Mouse (Mus musculus) cerebellum, adult 8-10 months (tissue): ENCODE measurements around the gene Irf2.

Experiments
- DNase-seq: peaks from one replicate; pipeline ENCODE4 v3.0.0; 2022

The Irf2 gene

DNA sequence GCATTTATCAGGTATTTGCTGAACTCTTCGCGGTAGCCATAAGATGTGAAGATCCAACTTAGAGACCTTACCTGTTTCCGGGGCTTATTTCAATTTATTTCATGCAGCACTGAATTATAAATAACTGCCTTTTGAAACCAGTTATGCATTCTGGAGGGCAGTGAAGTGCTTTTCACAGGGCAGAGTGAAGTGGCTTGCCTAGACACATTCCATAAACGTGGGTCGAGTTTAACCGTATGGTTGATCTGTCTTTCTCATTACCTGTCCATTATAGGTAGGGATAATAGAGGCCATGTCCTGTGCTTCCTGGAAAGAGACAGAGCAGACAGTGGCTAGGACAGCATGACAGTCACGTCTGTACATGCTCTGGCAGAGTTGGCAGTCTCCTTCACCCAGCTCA lies 20.0 kb downstream of the Irf2 start:
- no peak for DNase-seq

- no peak for DNase-seq
These were observed 21.2 kb downstream of the Irf2 start for GRCm38 (mm10) chr8:46760701-46761100.

DNA sequence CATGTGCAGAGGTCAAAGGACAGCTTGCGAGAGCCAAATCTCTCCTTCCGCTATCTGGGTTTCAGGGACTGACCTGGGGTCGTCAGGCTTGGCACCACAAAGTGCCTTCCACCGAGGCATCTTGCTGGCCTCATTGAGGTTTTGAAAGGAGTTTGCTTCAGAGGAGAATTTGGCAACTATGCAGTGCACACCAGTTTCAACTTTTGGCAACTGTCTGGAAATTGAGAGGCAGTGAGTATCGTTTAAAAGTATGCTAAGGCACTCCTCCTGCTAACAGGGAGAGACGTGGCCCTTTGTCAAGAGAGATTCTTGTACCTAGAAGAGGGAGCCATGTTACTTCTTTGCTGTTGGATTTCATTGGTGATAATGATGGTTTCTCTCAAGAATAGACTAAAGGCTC lies 21.9 kb downstream of the Irf2 start:
- no peak for DNase-seq

- no peak for DNase-seq
These were observed 30.1 kb downstream of the Irf2 start for GRCm38 (mm10) chr8:46769408-46770180.

DNA sequence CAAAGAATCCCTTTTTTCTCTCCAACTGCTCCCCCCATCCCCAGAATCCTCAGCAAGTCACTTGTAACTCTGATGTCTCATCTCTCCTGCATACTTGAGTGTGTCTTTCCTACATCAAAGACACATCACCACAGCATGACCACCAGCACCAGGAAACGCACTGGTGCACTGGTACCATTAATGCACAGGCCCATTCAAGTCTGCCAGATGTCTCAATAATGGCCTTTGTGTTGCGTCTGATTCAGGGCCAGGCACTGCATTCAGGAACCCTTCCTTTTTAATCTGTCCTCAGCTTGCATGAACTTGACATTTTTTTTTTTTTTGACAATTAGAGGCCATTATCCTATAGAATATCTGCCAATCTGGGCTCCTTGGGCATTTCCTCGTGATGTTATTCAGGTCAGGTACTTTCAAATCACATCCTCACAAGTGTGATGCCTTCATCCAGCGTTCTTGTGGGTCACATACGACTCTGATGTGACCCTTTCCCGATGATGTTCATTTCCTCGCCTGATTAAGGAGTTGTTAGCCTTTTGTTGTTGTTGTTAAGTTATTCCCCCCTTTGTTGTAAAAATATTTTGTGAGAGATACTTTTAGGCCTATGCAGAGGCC lies 31.5 kb downstream of the Irf2 start:
- DNase-seq, result no peak

DNA sequence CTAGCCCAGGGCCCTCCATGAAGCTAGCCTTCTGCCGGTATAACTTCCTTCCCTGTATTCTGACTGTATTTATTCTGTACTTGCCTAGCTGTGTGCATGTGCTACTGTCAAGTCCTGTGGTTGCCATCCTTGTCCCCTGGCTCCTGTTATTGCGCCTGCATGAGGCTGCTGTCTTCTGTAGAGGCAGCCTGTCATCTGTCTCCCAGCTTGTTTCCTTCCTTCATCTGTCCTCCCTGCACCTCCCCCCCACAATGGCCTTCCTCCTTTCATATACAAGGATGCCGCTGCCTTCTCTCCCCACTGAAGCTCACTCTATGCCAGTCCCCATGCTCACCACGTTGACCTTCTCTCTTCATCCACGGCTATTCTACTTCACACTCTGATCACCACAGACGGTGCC lies 33.3 kb downstream of the Irf2 start:
- DNase-seq, result no peak

DNA sequence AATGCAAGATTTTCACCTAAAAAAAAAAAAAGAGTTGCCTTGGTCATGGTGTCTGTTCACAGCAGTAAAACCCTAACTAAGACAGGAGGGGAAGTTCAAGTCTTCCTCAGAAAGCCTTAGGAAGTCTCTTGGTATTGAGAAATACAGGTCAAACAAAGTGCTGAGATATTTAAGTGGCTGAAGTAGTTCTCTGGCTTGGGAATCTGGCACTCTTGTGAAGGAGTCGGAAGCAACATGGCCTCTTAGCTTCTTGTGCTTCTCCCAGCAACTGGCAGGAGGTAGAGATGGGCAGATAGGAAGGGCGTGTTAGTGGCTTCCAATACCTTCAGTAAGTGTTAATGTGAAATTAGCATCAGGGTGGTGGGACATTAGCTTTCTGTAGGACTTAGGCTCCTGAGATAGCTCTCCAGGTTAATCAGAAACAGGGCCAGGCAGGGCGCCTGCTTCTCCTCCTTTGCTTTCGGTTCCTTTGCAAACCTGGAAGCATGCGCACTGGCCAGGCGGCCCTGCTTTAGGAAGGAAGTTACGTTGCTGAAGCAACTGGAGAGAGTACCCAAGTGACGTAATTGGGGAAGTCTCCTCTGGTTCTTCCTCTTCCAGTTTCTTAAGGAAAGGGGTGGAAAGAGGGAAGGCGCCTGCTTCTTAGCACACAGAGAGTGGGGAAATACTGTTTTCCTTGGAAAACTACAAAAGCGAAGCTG lies 38.4 kb downstream of the Irf2 start:
- no peak for DNase-seq

- no peak for DNase-seq
These were observed 41.6 kb downstream of the Irf2 start for GRCm38 (mm10) chr8:46781067-46781657.

GRCm38 (mm10) chr8:46782254-46782653 lies 42.7 kb downstream of the Irf2 start:
- DNase-seq, result no peak

DNA sequence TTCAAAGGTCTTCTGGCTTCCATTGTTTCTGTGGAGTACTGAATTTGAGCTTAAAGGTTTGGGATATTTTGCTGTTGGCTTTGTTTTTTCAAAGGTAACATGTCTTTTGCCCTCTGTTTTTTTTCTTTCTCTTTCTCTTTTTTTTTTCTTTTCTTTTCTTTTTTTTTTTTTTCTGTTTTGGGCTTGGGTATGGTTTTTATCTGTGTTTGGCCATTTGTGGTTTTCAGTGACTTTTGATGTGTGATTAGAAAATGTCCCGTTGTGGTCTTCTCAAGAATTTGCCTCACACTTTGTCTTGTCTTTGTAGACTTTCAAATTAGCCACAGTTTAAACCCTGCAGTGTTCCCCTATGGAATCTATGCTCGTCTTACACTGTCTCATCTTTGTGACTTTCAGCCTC lies 45.5 kb downstream of the Irf2 start:
- DNase-seq, result no peak

DNA sequence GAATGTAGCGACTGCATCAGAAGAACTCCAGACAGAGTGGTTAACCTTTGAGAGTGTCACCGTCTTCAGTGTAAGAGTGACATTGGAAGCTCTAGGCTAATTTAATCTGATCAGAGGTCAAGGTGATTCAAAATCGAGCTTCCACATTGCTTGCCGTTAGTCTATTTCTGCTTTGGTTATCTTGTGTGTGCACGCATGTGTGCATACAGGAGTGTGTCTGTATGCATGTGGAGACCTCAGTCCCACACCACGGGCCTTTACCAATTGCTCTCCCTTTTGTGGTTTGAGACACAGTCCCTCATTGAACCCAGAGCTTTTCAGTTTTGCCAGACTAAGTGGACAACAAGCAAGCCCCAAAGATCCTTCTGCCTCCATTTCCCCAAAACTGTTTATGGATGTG lies 46.4 kb downstream of the Irf2 start:
- DNase-seq, result no peak

DNA sequence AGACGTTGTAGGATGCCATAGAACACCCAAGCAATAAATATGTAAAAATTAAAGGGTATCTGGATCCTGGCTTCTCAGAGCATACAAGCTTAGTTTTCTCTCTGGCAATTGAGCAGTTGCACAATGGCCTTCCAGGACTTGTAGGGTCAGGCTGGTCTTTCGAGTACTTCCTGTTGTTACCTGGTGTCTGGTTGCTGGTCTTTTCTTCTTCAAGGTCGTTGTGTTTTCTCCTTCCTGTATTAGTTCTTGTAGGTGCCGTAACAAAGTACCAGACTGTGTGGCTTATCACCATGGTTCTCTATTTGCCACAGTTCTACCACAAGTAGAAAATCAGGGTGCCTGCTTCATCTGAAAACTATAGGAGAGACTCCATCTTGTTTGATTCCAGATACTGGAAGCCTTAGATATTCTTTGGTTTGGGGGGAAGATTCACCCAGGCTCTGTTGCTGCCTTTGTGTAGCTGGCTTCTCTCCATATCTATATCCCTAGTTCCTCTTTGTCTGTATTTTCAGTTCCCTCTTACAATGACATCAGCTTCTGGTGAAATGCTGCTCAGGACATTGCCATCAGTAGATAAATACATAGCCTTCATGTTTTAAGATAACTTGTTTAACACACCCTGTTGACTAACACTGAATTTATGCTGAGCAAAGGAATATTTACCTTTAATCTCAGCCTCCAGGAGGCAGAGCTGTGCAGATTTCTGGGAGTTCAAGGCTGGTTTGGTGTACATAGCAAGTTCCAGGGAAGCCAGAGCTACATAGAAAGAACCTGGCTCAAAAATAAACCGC lies 49.8 kb downstream of the Irf2 start:
- no peak for DNase-seq

DNA sequence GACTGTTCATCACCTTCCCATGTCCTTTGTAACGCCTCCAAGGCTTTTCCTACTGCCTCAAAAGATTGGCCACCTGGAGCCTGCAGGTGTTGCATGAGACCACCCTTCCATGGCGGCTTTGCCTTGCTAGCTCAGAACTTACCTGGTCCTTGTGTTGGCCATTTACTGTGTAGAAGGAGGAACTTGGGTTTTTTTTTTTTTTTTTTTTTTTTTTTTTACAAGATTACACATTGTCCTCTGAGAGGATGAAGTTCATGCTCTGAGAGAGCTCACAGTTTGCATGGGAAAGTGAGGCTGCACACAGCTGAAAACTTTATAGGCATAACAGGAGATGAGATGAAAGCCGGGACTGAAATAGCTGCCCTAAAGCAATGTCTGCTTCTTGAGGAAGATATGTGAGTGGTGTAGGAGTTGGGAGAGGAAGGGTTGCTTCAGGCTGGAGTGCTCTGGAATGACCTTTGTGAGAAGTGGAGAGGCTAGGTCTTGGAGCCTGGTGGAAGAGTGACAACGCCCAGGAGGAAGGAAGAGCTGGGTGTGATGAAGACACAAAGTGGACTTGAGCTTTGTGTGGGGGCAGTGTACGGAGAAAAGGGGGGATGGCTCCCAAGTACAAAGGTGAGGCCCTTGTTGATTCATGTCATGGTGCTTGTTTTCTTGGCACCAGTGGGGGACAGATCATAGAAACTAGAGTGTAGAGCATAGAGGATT lies 52.3 kb downstream of the Irf2 start:
- no peak for DNase-seq

DNA sequence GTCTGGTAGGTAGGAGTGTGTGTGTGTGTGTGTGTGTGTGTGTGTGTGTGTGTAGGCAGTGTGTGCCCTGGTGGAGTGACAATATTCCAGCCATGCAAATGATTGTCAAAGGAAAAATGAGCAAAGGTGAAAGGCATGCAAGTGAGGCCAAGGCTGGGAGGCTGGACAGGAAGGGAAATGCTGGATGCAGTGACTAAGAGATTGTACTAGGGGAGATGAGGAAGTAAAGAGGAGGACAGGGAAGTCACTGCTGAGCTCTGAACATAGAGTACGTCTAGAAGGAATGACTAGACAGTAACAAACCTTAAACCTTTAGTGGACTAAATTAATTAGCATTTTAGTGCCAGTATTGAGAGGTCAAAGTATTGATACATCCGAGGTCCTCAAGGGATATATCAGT lies 53.1 kb downstream of the Irf2 start:
- DNase-seq, result no peak

- no peak for DNase-seq
These were observed 53.7 kb downstream of the Irf2 start for GRCm38 (mm10) chr8:46793248-46793647.

- DNase-seq, result no peak
These were observed 54.8 kb downstream of the Irf2 start for GRCm38 (mm10) chr8:46794317-46794716.

- DNase-seq, result no peak
These were observed 59.7 kb downstream of the Irf2 start for GRCm38 (mm10) chr8:46799212-46799611.

DNA sequence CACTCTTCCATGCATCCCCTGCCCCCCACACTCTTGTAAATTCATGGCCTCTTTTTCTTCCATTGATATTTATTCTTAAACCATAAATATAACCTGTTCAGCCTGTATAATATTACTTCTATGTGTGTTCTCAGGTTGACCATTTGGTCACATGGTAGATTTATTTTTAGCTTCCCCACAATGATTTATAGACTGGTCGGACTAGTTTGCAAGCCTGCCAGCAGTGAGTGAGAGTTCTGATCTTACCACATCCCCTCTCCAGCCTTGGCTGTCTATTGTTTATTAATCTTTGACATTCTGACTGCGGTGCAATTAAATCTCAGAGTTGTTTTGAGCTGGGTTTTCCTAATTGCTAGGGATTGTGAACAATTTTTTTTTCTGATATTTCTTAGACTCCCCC lies 60.2 kb downstream of the Irf2 start:
- no peak for DNase-seq

DNA sequence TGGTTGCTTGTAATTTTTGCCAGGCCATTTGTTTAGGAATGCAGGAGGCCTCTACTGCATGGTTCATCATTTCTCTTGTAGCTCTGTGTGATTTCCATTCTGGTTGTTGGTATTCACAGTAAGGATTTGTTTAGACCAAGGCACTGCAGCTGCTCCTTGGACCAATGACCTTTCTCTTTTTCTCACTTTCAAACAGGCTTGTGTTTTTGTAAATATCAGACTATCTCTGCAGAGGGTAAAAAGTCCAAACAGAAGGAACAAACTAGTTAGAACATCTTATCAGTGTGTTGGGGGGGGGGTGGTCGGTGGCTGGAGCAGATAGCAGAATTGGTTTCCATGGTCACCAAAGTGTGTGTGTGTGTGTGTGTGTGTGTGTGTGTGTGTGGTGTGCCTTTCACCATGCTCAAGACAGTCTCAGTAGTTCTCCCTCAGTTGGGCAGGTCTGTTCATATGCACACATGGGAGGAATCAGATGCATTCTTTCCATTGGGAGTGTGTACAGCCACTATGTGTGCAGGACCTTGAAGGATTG lies 61.7 kb downstream of the Irf2 start:
- DNase-seq, result no peak

DNA sequence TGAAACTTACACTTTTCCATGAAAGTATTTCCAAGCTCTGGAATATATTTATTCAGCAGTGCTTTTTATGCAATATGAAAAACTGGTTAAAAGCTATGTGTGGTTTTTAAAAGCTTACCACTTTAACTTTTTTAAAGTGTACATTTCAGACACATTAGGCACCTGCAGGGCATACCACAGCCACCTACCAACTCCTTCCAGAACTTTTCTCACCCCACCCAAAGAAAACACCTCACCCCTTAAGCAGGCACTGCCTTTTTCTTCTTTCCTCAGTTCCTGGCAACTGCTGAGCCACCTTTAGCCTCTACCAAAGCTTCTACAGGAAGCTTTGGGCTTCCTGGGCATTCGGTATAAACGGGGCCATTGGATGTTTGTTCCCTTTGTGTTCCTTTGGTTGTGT lies 62.5 kb downstream of the Irf2 start:
- DNase-seq, result no peak

DNA sequence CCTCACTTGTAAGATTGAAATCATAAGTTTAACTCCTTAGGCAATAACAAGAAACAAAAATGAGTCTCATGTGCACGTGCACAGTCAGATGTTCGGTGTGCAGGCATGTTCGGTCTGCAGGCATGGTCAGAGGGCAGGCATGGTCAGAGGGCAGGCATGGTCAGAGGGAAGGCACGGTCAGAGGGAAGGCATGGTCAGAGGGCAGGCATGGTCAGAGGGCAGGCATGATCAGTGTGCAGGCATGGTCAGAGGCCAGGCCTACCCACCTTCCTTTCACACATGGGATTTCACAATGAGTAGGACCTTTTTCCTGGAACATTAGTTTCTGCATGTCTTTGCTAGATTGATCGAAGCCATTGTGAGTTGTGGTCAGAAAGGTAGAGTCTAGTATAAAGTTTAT lies 65.2 kb downstream of the Irf2 start:
- DNase-seq, result no peak

GRCm38 (mm10) chr8:46811021-46811622 lies 71.6 kb downstream of the Irf2 start:
- no peak for DNase-seq
